Mouse (Mus musculus) neural tube, embryonic 10.5 days (tissue): Measurements from ENCODE around the gene Cct3.
"Not testable (repeated sequence)": the region's sequence is repeated elsewhere in the genome, so short reads cannot be mapped to it uniquely, and the experiment has no call there.

Experiments used
- DNase-seq: peaks from one replicate; pipeline ENCODE4 v3.0.0-alpha.2; 2017; ENCODE audit warnings: low spot score; ENCODE audit errors: extremely low spot score

The Cct3 gene

DNA sequence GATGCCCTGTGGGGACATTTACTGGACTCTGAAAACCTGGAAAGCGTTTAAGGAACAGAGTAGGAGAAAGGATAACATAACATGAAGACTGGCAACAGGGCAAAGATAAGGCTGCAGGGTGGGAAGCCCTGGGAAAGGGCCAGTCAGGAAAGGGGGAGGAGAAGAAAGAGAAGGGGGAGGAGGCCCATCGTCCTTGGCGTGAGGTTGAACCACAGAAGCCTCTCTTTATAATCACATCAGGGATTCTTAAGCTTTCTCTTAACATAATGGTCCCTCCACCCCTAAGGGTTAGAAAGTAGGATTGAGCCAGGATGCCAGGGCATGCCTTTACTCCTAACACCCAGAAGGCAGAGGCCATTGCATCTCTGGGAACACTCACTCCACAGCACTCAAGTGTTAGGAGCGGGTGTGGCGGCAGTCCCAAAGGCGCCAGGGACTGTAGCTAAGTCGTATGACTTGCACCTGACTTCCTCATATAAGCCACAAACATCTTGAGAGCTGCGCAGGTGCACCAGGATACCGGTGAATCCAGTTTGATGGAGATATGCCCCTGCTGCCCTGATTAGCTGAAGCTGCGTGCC lies 8.7 kb upstream of the Cct3 start:
- not testable (repeated sequence) for DNase-seq

- DNase-seq, result no peak
Measured at GRCm38 (mm10) chr3:88291970-88292369, 4.9 kb upstream of the Cct3 start.

- not testable (repeated sequence) for DNase-seq
Measured at GRCm38 (mm10) chr3:88295272-88295671, 1.6 kb upstream of the Cct3 start.

DNA sequence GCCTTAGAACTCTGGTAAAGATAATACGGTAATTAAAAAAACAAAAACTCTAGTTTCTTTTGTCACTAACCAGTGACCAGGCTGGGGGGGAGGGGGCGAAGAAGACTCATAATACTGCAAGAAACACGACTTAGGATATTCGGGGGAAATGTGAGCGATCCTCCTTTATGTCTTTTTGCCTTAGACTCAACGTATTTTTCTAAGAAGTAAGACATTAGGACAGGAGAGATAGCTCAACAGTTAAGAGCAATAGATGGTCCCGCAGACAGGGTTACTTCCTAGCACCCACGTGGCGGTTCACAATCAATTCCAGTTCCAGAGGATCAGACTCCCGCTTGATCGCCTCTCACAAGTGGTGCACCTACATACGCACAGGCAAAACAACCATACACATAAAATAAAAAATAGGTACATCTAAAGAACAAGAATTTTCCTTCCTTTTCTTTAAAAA lies 781 bp upstream of the Cct3 start:
- no peak for DNase-seq

DNA sequence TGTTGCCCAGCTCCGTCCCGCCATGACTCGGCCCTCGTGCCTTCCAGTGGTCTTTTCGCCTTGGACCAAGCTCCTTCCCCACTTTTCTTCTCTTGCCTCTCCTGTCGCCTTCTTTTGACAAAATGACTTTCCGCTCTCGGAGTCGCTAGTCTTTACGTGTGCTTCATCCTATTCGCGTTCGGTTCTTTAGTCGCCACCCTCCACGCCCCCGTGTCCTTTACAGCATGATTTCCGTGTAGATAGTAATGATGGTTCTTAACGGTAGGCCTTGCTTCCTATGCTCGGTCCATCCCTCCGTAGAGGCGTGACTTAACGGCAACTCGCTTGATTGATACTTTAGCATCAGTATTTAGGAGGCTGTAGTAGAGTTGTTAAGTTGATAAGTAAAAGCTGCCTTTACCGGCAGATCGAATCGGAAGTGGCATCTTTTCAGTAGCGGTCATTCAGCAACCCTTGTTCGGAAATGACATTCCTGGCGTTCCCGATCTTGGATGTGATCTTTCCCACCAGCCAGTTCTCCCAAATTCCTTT lies 470 bp downstream of the Cct3 start:
- DNase-seq, result no peak

- no peak for DNase-seq
Measured at GRCm38 (mm10) chr3:88299172-88299571, 2.3 kb downstream of the Cct3 start.

GRCm38 (mm10) chr3:88324951-88325405 lies 28.1 kb downstream of the Cct3 start, which contains the start of gene Glmp:
TSS of gene Glmp (plus strand) at chr3:88325023.
- DNase-seq, result peak; percentile 60

GRCm38 (mm10) chr3:88328956-88329355 lies 32.0 kb downstream of the Cct3 start:
- no peak for DNase-seq

- no peak for DNase-seq
Measured at GRCm38 (mm10) chr3:88331282-88331681, 34.4 kb downstream of the Cct3 start.

DNA sequence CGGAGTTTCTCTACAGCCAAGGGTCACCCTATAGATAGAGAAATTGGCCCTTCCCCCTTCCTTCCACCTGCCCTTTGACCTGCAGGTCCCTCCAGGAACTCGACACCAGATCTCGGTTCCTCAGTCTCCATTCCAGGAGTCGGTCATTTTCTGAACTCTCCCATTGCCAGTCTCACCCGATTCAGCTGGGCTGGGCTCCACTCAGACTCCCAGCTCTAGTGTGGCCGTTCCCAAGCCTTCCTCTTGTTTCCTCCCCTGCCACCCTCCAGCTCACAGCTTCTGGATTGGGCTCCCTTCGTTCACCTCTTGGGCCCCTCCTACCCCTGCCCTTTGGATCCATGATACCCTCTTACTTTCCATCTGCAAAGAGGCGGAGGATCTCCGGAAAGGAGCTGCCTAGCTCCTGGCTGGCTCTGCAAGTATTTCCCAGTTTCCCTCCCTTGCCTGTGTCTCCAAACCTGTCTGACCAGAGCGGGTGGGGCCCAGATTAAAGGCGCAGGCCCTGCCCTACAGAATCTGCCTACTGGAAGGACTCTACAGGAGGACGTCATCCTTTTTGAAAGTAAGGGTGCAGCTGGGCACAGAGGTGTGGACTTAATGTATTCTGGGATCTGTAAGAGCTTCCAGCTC lies 37.2 kb downstream of the Cct3 start:
- no peak for DNase-seq

DNA sequence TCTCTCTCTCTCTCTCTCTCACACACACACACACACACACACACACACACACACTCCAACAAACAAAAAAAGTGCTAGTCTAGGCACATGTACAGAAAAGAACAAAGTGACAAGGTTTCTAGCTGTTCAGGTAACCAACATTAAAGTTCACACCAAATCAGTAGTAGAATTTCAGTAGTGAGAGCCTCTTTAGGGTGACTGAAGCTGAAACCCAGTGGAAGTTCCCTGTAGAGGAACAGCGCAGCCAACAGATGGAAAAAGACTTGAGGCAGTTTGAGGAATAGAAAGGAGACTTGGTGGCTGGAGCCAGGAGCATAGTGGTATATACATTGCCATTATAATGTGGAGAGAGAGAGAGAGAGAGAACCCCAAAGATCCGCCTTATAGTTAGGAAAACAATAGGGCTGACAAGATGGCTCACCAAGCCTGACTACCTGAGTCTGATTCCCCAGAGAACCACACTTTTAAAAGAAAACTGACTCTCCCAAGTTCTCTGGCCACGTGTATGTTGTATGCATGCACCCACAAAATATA lies 38.1 kb downstream of the Cct3 start:
- DNase-seq, result no peak

GRCm38 (mm10) chr3:88335436-88336053 lies 38.6 kb downstream of the Cct3 start:
- no peak for DNase-seq

DNA sequence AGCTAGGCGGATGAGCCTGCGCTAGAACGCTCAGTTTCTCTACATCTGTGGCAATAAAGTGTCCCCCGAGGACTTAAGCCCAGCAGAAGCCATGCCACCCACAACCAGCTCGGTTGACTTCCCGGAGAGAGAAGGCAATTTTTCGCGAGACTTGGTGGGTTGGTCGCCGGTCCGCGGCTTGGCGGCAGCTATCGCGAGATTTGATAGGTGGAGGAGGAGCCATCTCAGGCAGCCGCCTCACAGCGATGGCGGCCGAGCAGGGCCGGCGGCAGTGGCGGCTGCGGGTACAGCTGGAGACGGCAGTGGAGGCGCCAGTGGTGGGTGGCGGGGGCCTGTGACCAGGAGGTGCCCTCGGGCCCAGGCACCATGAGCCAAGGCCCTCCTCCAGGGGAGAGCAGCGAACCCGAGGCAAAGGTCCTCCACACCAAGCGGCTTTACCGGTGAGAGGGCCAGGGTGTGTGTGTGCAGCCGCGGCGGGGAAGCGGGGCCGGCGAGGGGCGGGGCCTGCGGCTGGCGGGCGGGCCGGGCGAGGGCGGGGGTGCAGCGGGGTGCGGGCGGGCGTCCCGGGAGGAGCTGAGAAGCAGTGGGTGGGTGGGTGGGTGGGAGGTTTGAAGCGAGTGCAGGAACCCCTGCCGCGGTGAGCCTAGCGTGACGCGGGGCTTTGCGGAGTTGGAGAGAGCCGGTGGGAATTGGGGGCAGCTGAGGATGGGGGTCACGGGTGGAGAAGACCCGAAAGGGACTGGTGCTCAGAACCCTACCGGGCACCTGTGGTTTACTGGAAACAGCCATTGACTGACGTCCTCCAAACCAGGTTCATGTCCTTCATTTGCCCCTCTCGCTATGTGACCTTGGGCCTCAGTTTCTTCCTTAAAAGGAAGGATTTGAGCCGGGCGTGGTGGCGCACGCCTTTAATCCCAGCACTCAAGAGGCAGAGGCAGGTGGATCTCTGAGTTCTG lies 39.4 kb downstream of the Cct3 start, which contains the start of the genes Tmem79 and Smg5:
Gene Tmem79, minus strand, starts transcription at position 91 of the 956 bp plus-strand sequence.
Gene Smg5, plus strand, starts transcription at position 203 of the 956 bp plus-strand sequence.
- DNase-seq, result peak; percentile 96

DNA sequence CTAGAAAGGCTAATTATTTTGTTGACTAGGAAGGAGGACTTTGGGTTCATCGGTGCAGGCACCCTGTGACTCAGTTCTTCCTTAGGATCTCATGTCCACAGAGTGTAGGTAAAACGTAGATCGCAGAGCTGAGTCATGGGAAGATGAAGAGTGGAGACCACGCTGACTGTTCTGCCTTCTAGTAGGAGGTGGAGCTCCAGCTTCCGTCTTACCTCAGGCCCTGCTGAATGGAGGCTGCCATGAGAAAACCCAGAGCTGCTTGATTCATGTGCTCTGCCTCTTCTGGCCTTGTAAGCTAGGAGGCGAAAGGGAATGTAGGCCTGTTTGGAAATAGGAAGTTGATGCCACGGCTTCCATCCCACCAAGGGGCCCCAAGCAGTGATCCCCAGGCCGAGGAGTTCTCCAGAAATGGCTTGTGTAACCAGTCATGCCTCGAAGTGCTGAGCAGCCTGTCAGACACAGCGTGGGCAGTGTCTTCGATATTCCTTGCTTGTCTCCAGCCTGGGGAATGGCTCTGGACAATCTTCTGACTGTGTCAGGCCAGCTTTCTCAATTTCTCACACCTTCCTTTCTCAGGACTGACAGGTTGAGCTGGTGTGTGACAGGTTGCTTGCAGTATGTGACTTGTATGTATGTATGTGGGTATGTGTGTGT lies 40.6 kb downstream of the Cct3 start:
- no peak for DNase-seq

DNA sequence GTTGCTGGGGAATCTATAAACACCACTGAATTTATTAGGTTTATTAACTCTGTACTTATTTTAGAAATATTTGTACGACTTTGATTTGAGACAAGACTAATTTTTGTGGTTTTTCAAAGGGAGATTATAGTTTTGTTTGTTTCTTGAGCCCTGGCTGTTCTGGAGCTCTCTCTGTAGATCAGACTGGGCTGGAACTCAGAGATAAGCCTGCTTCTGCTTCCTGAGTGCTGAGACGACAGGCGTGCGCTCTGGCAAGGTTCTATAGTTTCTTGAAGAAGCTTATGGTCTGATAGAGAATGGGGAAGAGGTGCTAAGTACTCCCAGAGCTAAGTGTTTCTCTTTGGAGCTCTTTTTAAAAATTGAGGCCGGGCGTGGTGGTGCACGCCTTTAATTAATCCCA lies 41.4 kb downstream of the Cct3 start:
- DNase-seq, result no peak

- no peak for DNase-seq
Measured at GRCm38 (mm10) chr3:88339006-88339405, 42.1 kb downstream of the Cct3 start.

- DNase-seq, result no peak
Measured at GRCm38 (mm10) chr3:88350732-88351131, 53.8 kb downstream of the Cct3 start.

DNA sequence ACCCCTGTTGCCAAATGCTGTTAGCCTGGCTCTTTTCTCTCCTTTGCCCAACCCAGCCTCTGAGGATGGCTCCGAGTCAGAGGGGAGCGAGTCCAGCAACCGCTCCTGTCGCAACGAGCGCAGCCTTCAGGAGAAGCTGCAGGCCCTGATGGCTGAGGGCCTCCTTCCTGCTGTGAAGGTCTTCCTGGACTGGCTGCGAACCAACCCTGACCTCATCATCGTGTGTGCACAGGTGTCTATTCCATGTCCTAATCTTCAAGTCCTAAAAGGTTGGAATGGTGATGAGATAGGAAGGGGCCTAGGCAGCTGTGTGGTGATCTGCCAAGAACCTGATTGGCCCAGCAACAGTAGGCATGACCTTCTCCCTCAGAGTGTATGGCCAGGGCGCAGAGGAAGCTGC lies 56.0 kb downstream of the Cct3 start:
- DNase-seq, result no peak

DNA sequence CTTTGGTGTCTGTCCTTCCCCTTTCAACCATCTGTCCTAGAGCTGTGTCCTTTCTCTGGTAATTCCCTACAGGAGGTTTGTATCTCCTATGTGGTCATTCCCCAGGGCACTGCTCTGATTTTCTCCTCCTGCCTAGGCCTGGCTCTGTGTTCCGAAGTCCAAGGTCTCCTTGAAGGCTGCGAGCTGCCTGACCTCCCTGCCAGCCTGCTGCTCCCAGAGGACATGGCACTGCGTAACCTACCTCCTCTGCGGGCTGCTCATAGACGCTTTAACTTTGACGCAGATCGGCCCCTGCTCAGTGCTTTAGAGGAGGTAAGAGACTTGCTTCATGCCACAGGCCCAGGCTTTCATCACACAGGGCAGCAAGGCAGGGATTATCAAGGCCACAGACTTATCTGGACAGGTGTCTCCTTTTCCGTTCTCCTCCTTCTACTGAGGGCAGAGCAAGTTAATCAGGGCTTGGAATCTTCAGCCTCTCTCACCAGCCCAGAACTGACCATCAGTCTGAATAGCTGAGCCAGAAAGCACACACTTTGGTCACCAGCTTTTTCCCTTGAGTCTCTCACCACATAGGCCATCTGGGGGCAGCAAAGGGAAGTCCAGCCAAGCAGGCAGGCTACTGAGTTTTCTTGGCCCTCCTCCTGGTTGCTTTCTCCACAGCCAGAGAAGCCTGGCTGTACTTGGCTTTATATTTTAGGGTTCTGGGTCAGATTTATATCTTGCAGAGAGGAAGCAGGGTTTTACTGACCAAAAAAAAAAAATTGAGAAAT lies 57.7 kb downstream of the Cct3 start:
- no peak for DNase-seq

DNA sequence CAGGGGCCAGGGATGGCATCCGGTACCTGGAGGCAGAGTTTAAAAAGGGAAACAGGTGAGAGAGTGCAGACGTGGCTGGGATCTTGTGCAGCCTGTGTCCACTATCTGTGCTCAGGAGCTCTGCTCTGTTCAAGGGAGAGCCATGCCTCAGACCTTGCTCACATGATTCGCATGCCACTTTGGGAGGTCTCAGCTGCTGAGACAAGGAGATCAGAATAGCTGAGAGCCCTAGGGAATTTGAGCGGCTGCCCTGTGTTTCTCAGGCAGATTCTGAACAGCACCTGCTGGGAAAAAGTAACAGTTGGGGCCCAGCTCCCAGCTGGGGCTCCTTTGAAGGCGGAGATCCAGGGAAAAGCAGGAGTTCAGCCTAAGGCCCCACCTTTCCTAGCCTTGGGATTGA lies 62.7 kb downstream of the Cct3 start:
- no peak for DNase-seq
